Mouse (Mus musculus) testis, adult 2 months (tissue): ENCODE measurements around the gene Plscr3.

Source experiments
- CTCF ChIP-seq: fragments of 200-500 bp; IDR thresholded peaks from 2 replicates; pipeline ENCODE4 v1.5.1; 2012; ENCODE audit warnings: low read depth, mild to moderate bottlenecking, inconsistent platforms, low read length, moderate library complexity; ENCODE audit not compliant: control insufficient read depth, insufficient read depth, insufficient replicate concordance
- POLR2A ChIP-seq: fragments of 200-500 bp; IDR thresholded peaks from 2 replicates; pipeline ENCODE4 v1.6.1; 2012; ENCODE audit warnings: low read depth, mild to moderate bottlenecking, inconsistent platforms, low read length, moderate library complexity; ENCODE audit not compliant: control insufficient read depth

GRCm38 (mm10) chr11:69849884-69850283, 3.7 kb downstream of the Plscr3 start:
- TF ChIP-seq CTCF (no peak), POLR2A (no peak)
